Comparison of ENCODE assay signal across 12 mouse cellular contexts in the genomic region with DNA sequence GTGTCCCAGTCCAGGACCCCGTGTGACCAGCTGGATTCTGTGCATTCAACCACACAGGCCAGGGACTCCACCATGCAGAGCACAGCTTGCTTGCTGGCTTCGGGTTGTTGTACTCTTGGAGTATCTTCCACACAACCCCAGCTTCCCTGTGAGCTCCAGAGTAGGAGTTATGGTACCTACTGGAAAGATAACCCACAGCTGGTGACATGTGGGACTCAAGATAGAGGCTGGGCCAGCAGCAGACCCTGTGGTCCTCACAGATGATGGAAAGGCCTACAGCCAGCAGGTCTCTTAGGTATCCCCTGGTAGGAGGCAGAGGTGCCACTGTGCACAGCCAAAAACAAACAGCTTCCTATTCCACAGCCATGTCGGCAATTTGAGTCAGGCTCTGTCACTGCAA. TPM values are rescaled to one million over a fixed set of nuclear protein-coding genes. Genes with fewer than 3 reads are reported as not detected.
A peak's percentile ranks its signal among the peaks of the same experiment; 100 is the strongest.
DNase-seq lines count a peak whose midpoint lies in the region; ATAC-seq and TF ChIP-seq lines count a peak whose summit lies in the region.
"Had no signal": no experiment of that assay in that cellular context is flagged by ENCODE, and none has a peak within 500 bp of the region (broad histone marks: within the 10 kb centered on the region; RNA-seq: fewer than 3 reads in every experiment).

No protein-coding gene starts in this region.

- peaks cover 93% of the 10 kb centered on the region for H3K27me3 ChIP-seq in heart, embryonic 13.5 days (replicated peaks)
- peaks cover 80% of the 10 kb centered on the region for H3K27me3 ChIP-seq in liver, embryonic 13.5 days

- TF ChIP-seq CTCF in left cerebral cortex, adult 2 months (IDR thresholded peaks at IDR 0.05), result no peak

- H3K9me3 ChIP-seq in heart, embryonic 13.5 days, result no peaks in the 10 kb centered on the region
- H3K9me3 ChIP-seq in liver, embryonic 13.5 days (replicated peaks), result no peaks in the 10 kb centered on the region
- H3K9me3 ChIP-seq: embryonic facial prominence, embryonic 12.5 days; forebrain, embryonic 10.5 days had no signal

- H3K4me1 ChIP-seq in heart, embryonic 13.5 days, result peaks cover 10% of the 10 kb centered on the region
- peaks cover 52% of the 10 kb centered on the region for H3K4me1 ChIP-seq in brown adipose tissue, adult 24 weeks (ENCODE audit: control insufficient read depth, insufficient read depth, insufficient read length, low read length)
- peaks cover 60% of the 10 kb centered on the region for H3K4me1 ChIP-seq in liver, embryonic 13.5 days (replicated peaks)

- H3K9ac ChIP-seq in heart, embryonic 13.5 days, result peak overlapping the region; percentile 1; the same call in 1 of the 2 replicates
- H3K9ac ChIP-seq in liver, embryonic 13.5 days, result peak overlapping the region; percentile 54; the same call in 1 of the 2 replicates
- H3K9ac ChIP-seq: embryonic facial prominence, embryonic 12.5 days had no signal

- WGBS in heart, embryonic 13.5 days, result 47% methylated on average over 3 of the region's 3 CpGs
- 27% methylated on average over 3 of the region's 3 CpGs for WGBS in liver, embryonic 13.5 days (ENCODE audit: insufficient replicate concordance)

- intact Hi-C loops in left cerebral cortex, adult 2 months (cut with DNase I), result no loop called here
- intact Hi-C loops in left cerebral cortex, postnatal 25 days (cut with DNase I), result no loop called here
- intact Hi-C loops in left cerebral cortex, postnatal 10 days (cut with DNase I), result no loop called here

- peak overlapping the region; percentile 48 for H3K27ac ChIP-seq in heart, embryonic 13.5 days (replicated peaks)
- H3K27ac ChIP-seq in left cerebral cortex, adult 2 months, result 0 out of 2 replicates have a peak overlapping the region, but pooled peaks have one; percentile 1
- peak overlapping the region; percentile 86 for H3K27ac ChIP-seq in brown adipose tissue, adult 24 weeks (replicated peaks; ENCODE audit: low read depth, low read length)
- peak overlapping the region; percentile 75 for H3K27ac ChIP-seq in liver, embryonic 13.5 days
- H3K27ac ChIP-seq: embryonic facial prominence, embryonic 12.5 days; forebrain, embryonic 10.5 days; layer of hippocampus, adult 2 months had no signal

- DNase-seq in heart, adult 18-20 months, result no peak
- DNase-seq in left cerebral cortex, adult 2 months (ENCODE audit: extremely low spot score in 1 of 2, low spot score in 2 of 2), result no peak
- no peak for DNase-seq in left cerebral cortex, postnatal 25 days (ENCODE audit: low spot score in 2 of 2)
- DNase-seq in liver, embryonic 13.5 days, result no peak
- DNase-seq in left cerebral cortex, postnatal 10 days (ENCODE audit: extremely low spot score in 1 of 2, low spot score in 2 of 2), result no peak
- no peak for DNase-seq in spleen, adult 12 weeks (ENCODE audit: low spot score)
- DNase-seq: cerebellum, adult 11-12 months had no signal

- H3K36me3 ChIP-seq in heart, embryonic 13.5 days, result no peaks in the 10 kb centered on the region
- H3K36me3 ChIP-seq in liver, embryonic 13.5 days, result no peaks in the 10 kb centered on the region
- H3K36me3 ChIP-seq: embryonic facial prominence, embryonic 12.5 days; forebrain, embryonic 10.5 days had no signal

- ATAC-seq in heart, embryonic 13.5 days (ENCODE audit: extremely low read depth, insufficient number of reproducible peaks, low FRiP score, low TSS enrichment), result no peak
- peak; percentile 61 for ATAC-seq in liver, embryonic 13.5 days (ENCODE audit: low read depth)

- H3K4me3 ChIP-seq in heart, embryonic 13.5 days, result no peak overlapping the region
- H3K4me3 ChIP-seq in left cerebral cortex, adult 2 months, result no peak overlapping the region
- no peak overlapping the region for H3K4me3 ChIP-seq in brown adipose tissue, adult 24 weeks (ENCODE audit: insufficient read depth, low read depth, low read length)
- H3K4me3 ChIP-seq in liver, embryonic 13.5 days (replicated peaks), result no peak overlapping the region
- H3K4me3 ChIP-seq: embryonic facial prominence, embryonic 12.5 days; forebrain, embryonic 10.5 days; layer of hippocampus, adult 2 months had no signal

- no peak overlapping the region for H3K4me2 ChIP-seq in heart, embryonic 13.5 days
- peak overlapping the region; percentile 53 for H3K4me2 ChIP-seq in liver, embryonic 13.5 days
- H3K4me2 ChIP-seq: embryonic facial prominence, embryonic 12.5 days had no signal

RNA-seq across cellular contexts. Expression of gene Cbfa2t3, which starts 12.6 kb away (rescaled TPM):
- polyA plus RNA-seq in heart, embryonic 13.5 days (2015; fragmentation: Nextera tagmentation; extraction: Ambion mirVana), result 4.2 and 4.8 TPM in 2 replicates
- 10 to 100 TPM; 18.7 to 20.4 TPM for total RNA-seq in heart, adult 18-20 months (2021)
- total RNA-seq in left cerebral cortex, adult 2 months (2021), result 10 to 100 TPM; 32.8 to 48.8 TPM
- 10 to 100 TPM; 31.7 to 41.5 TPM for total RNA-seq in left cerebral cortex, postnatal 25 days (2021)
- polyA plus RNA-seq in brown adipose tissue, adult 24 weeks (2012; ENCODE audit: insufficient read depth, insufficient read length, missing spikeins), result 10.1 and 22.7 TPM in 2 replicates
- 4.5 and 5.7 TPM in 2 replicates for polyA plus RNA-seq in liver, embryonic 13.5 days (2015; fragmentation: Nextera tagmentation; extraction: Ambion mirVana)
- 10 to 100 TPM; 17.8 to 18.8 TPM for total RNA-seq in left cerebral cortex, postnatal 10 days (2021)

Comparison
In these comparisons a context has a peak if more than half of its experiments do, and no peak if none do; other contexts are left out.
1. H3K27ac ChIP-seq: peak in every context shown above with its lines; median percentile 86 in brown adipose tissue, adult 24 weeks; 75 in liver, embryonic 13.5 days; 48 in heart, embryonic 13.5 days; 1 in left cerebral cortex, adult 2 months.